Mouse (Mus musculus) layer of hippocampus, postnatal 36 days (tissue): ENCODE measurements around the gene Ppil6. TPM values are rescaled to one million over a fixed set of nuclear protein-coding genes. Genes with fewer than 3 reads are reported as not detected.

Experiments
- total RNA-seq, 2 experiments: library from RNA; stranded (reverse); gene quantifications; 2 replicates each; pipeline ENCODE4 v1.2.3; 2021

The Ppil6 gene
- total RNA-seq, 2 experiments from 2014 or later, result 6.4 to 8.6 TPM

Other genes with a start within 250 kb of the Ppil6 start
- 10 to 100 TPM; 30.7 to 34.5 TPM for gene Fig4, start 187.2 kb upstream of the Ppil6 start, total RNA-seq
- gene Ak9, start 186.5 kb upstream of the Ppil6 start, total RNA-seq, result under 1 TPM; 0.15 to 0.25 TPM
- 10 to 100 TPM; 20.1 to 23.1 TPM for gene Zbtb24, start 40.1 kb upstream of the Ppil6 start, total RNA-seq
- gene Mical1, start 14.1 kb upstream of the Ppil6 start, total RNA-seq, result 10 to 100 TPM; 14.7 to 16.6 TPM
- gene Smpd2, start 70 bp upstream of the Ppil6 start, total RNA-seq, result 10 to 100 TPM; 21.2 to 23.2 TPM
- gene Cd164, start 29.0 kb downstream of the Ppil6 start, total RNA-seq, result 10 to 100 TPM; 61.5 to 63.0 TPM
- gene Ccdc162, start 226.2 kb downstream of the Ppil6 start, total RNA-seq, result under 1 TPM; 0.78 to 0.80 TPM